Mouse (Mus musculus): Measurements from ENCODE around the gene Setdb2.
"Not testable (repeated sequence)": the region's sequence is repeated elsewhere in the genome, so short reads cannot be mapped to it uniquely, and the experiment has no call there.

Setdb2 gene

DNA sequence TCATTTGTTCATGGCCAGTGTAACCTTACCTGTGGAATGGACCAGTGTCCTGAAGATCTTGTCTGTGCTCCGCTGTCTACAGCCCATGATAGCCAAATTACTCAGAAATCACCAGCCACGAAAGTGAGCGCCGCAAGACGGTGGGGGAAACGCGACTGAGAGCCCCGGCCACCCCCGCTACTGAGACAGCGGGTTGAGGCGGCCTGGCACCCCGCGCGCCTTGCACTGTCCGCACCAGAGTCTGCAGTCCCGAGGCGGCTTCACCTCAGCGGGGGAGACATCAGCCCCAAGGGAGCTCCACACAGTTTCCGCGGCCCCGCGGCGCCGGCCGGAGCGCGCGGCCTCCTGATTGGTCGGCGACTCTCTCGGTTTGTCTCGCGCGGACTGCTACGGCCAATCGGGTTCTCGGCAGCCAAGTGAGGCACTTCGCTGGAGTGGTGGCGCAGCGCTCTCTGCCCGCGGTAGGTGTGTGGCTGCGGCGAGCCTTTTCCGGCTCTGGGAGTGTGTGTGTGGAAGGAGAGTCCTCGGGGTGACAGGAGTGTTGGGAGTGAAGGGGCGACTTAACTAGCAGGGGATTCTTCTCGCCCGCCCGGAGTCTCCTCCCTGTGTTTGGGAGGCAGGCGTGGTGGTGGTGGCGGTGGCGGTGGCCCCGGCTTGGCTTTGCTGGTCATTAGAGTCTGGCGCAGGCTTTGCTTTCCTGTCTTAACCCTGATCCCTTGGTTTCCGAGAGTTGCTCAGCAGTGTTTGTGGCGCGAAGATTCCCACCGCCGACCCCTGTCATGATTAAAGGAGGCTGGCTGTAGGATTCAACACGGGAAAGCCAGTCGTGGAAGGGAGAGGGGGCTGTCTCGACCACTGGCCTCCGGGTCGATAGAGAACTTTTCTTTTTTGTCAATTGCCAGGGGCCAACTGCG, at the start of gene Setdb2, which contains the start of gene Cab39l:
Gene Setdb2 (minus strand): TSS at position 327 of the 914 bp plus-strand sequence.
Gene Cab39l (plus strand): TSS at position 415 of the 914 bp plus-strand sequence.
- DNase-seq (ENCODE audit: low spot score) = peak; percentile 95

DNA sequence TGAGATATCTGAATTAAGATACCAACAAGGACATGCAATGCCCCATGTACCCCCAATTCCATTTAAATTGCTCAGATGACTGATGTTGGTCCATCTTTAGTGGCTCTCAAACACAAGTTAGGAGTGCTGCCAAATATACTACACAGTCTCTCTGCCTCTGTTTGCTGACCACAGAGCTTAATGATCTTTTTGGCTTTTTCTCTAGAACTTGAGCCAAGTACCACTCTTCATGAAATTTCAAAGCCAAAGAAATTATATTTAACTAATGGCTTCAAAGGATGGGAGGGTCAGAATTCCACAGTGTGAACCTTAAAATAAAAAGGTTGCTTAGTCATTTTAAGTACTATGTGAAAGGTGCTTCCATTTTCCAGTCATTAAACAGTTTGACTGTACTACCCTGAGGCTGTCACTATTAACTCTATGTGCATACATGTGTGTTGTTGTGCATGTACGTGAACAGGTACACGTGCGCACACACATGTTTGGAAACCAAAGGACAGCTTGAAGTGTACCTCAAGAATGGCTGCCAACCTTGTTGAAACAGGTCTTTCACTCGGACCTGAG, 44.6 kb upstream of the Setdb2 start:
- no peak for DNase-seq (ENCODE audit: low spot score)

DNA sequence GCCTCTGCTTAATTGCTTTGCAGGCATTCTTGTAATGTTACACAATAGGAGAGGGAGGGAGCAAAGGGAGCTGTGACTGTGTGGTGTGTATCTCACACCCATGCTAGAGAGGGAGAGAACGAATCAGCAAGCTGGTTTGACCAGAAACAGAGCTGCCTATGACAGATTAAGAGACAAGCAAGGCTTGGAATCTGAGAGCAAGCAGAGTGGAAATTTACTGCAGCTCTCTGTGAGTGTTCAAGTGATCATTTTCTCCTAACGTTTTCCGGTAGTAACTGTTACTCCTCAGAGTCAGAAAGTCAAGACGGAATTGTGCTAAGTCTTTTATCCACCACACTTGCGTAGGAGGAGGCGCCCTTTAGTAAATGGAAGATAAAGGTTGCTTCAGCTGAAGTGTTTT, 38.0 kb upstream of the Setdb2 start:
- DNase-seq (ENCODE audit: low spot score) = peak; percentile 53

DNA sequence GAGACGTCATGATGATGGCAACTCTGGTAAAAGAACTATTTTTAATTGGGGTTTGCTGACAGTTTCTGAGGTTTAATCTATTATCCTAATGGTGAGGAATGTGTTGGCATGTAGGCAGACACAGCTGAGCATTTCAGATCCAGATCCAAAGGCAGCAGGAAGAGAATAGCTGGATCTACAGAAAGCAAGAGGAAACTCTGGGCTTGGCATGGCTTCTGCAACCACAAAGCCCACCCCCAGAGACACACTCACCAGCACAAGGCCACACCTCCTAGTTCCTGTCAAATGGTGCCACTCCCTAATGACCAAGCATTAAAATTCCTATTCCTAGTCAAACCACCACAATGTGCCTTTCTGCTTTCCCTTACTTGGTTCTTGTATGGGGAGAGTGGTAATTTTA, 30.1 kb upstream of the Setdb2 start:
- no peak for DNase-seq (ENCODE audit: low spot score)

DNA sequence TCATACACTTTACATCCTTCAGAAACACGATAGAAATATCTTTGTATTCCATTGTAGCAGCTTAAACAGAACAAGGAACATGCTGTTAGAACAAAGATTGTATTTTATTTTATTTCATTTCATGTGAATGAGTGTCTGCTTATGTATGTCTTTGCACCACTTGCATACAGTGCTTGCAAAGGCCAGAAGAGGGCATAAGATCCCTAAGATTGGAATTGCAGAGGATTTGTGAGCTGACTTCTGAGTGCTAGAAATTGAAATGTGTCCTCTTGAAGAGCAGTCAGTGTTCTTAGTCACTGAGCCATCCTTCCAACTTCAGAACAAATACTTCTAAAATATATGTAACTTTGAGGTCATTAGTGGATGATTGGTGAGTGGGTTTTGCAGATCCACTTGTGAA, 27.1 kb upstream of the Setdb2 start:
- DNase-seq (ENCODE audit: low spot score) = peak; percentile 25

DNA sequence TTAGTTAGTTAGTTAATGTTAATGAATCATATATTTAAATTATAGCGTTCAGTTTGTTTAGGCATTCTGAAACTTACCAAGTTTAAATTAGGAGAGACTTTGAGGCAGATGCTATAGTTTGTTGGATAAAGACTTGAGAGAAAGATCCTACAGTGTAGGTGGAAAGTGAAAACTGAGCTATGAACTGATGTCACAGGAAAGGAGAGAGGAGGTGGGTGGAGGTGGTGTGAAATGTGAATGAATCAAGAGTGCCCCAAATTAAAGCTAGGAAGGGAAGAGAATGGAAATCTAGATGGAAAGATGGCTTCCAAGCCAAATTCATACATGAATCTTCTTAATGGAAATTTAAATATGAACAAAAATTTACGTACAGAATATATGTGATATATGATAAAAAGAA, 25.8 kb upstream of the Setdb2 start:
- no peak for DNase-seq (ENCODE audit: low spot score)

DNA sequence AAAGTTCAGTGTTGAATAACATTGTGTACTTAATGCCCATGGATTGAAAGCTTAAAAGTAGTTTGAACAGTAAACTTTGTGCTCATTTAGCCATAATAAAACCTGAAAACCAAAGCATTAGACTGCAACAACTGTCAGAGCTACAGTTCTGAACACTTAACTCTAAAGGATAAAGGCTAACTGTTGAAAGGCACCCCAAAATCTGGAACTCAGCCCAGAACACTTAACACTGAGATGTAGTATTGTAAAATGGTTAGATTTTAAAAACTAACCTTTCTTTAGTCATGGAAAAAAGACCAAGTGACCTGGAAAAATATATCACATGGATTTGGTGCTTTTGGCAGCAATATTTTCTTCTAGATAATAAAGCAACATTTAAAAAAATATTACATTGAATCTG, 7.3 kb upstream of the Setdb2 start:
- DNase-seq (ENCODE audit: low spot score) = no peak

DNA sequence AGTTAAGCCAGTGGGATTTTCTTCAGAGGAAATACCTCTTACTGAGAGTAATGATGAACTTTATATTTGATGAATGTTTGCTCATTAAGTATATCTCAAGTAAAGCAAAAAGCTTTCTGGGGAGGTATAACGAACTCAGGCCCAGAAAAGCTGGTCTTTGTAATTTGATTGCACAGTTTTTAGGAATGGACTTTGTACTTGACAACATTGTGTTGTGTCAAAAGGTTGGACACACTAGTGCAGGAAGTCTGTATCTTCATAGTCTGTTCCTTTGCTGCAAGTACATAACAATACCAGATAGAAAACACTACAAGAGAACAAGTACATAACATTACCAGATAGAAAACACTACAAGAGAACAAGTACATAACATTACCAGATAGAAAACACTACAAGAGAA, 4.7 kb upstream of the Setdb2 start:
- DNase-seq (ENCODE audit: low spot score) = no peak

DNA sequence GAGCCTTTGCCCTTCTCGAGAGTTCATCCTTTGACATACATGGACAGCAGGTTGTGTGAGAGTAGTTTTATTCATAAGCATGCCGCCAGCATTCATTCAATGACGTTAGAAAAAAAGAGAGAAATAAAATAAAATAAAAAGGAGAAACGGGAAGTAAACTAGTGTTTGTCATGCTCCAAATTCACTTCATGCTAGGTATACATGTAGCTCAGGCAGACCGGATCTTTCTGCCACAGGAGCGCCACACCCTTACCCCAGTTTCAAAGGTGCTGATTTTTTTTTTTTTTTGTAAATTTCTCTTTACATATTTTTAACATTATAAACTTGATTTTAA, 755 bp upstream of the Setdb2 start:
- no peak for DNase-seq (ENCODE audit: low spot score)

DNA sequence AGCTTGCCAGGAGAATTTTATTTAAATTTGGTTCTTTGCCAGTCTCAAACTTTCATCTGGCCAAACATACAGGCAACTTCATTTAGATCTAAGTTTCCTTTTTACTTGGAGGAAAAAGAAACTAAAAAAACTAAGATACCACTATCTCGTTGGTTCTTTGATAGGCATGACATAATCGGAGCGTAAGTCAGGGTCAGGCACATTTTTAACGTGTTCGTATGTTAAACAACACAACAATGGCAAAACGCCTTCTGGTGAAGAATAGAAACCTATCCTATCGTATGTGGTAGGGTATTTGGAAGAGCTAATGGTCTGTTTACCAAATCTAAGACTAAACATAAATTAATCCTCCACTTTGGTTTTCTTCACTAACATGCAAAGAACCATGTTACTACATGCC, 645 bp downstream of the Setdb2 start:
- no peak for DNase-seq (ENCODE audit: low spot score)

DNA sequence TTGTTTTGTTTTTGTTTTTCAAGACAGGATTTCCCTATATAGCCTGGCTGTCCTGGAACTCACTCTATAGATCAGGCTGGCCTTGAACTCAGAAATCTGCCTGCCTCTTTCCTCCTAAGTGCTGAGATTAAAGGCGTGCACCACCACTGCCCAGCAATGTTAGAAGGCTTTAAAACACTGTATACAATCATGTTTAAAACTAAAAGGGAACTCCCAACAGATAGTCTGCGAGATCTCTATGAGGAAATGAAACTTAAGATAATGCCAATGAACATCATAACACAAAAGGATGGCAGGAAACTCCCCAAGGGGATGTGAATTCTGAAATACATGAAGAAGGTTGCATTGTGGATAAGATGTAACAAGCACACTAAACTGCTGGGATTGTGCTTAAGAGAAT, 2.2 kb downstream of the Setdb2 start:
- no peak for DNase-seq (ENCODE audit: low spot score)

DNA sequence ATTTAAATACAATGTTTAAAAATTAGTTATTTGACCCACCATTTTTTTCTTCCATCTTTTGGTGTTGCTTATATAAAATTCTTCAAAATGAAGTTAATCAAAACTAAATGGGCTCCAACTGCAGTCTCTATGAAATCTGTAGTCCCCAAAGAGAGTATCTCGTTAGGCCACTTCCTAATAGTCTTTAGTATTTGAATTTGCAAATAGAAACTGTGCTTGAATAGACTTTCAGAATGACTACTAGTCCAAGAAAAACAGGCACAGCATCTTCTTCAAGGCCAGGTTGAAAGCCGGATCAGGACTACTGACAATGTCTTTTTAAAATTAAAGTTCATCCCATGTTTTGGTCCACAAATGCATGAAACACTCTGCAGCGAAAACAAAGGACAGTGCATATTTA, 3.3 kb downstream of the Setdb2 start:
- no peak for DNase-seq (ENCODE audit: low spot score)

DNA sequence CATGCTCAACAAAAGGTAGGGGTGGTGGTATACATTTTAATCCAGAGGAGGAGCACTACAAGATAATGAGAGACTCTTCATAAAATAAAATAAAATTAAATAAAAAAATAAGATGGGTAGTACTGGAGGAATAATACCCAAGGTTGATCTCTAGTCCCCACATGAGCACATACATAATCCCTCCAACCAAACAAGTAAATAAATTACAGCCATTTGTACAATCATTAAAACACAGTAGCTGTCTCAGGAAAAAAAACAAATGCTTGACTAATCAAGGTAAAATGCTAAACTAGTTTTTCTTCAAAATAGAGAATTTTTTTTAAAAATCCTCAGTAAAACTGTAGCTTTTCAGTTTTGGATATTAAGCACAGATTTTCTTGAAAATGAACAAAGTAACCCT, 5.5 kb downstream of the Setdb2 start:
- DNase-seq (ENCODE audit: low spot score) = no peak

DNA sequence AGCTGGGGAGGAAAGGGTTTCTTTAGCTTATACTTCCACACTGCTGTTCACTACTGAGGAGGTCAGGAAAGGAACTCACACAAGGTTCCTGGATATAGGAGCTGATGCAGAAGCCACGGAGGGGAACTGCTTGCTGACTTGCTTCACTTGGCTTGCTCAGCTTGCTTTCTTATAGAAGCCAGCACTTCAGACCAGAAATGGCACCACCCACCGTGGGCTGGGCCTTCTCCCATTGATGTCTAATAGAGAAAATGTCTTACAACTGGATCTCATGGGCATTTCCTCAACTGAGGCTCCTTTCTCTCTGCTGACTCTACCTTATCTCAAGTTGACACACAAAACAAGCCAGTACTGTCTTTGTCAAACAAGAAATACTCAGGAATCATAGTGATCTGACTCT, 6.8 kb downstream of the Setdb2 start:
- peak; percentile 9 for DNase-seq (ENCODE audit: low spot score)

DNA sequence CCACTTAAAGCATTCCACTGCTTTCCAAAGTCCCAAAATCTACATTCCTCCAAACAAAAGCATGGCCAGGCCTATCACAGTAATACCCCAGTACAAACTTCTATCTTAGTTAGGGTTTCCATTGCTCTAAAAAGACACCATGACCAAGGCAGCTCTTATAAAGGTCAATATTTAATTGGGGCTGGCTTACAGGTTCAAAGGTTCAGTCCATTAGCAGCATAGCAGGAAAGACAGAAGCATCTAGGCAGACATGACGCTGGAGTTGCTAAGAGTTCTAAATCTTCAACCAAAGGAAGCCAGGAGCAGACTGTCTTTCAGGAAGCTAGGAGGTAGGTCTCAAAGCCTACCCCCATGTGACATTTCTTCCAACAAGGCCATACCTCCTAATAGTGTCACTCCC, 10.1 kb downstream of the Setdb2 start:
- DNase-seq (ENCODE audit: low spot score) = no peak

DNA sequence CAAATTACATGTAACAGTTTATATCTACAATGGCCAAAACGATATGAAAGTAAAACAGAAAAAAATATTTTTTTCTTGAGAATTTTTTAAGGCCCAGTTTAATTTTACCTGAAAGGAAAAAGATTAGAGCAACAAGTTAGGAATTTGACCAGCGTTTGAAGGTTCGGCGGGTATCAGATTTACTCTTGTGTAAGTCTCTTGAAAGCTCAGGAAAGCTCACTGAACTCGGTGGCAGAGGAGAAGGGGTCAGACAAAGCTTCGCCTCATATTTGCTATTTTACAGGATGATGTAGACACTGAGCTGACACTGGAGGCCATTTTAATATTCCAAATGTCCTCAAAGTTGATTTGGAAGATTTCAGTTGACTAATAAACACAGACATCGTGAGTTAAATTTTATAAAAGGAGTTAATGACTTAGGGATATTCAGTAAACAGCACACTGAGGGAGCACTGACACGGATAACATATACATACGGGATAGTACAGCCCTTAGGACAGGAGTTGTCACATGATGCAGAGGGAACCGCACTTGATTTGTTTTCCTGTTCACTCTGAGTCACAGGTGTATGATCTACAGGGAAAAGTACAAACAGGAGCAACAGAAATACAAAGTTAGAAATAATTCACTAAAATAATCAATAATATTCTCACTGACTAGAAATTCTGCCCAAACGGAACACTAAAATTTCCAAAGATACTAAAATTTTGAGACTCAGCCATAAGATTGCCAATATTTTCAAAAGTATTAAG, 17.6 kb downstream of the Setdb2 start:
- no peak for DNase-seq (ENCODE audit: low spot score)

DNA sequence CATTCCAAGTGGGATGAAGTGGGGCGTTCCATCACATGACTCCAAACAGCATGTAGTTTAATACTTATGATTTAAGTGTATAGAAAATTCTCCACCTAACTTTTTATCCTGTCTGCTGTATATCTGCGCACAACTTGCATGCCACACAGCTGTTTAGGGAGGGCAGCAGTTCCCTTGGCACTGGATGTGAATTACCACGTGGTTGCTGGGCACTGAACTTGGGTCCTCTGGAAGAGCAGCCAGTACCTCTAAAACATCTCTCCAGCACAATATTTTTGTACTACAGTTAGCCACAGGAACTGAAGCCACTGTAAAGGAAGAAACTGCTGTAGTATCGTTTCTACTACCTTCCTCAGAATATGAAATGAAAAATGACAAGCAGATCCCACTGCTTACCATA, 22.5 kb downstream of the Setdb2 start:
- no peak for DNase-seq (ENCODE audit: low spot score)

DNA sequence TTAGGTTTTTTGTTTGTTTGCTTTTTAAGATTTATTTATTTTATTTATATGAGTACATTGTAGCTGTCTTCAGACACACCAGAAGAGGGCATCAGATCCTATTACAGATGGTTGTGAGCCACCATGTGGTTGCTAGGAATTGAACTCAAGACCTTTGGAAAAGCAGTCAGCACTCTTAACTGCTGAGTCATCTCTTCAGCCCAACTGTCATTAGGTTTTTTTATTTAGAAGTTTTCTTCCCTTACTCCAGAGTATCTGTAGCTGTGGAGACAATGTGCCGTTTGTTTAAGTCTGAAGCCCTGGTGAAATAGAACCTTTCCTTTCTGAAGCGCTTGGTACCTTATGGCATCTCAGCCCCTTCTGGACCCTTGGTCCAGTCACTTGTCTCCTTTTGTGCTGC, 25.7 kb downstream of the Setdb2 start:
- not testable (repeated sequence) for DNase-seq (ENCODE audit: low spot score)

DNA sequence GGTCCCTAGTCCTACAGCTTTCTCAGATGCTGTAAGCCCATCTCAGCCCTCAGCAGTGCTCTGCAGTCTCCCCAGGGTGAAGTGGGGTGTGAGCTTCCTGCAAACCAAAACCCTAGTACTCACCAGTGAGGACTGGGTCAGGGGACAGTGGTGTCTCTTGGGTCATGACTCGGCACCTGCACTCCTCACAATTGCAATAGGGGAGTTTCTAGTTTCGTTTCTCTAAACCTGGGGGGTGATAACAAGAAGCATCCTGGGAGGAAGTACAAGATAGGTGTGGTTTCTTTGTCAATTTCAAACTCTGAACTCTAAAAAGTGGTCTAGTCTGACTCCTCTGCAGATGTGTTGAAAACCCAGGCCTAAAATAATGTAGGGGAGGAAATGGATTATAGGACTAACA, 43.7 kb downstream of the Setdb2 start:
- DNase-seq (ENCODE audit: low spot score) = no peak

DNA sequence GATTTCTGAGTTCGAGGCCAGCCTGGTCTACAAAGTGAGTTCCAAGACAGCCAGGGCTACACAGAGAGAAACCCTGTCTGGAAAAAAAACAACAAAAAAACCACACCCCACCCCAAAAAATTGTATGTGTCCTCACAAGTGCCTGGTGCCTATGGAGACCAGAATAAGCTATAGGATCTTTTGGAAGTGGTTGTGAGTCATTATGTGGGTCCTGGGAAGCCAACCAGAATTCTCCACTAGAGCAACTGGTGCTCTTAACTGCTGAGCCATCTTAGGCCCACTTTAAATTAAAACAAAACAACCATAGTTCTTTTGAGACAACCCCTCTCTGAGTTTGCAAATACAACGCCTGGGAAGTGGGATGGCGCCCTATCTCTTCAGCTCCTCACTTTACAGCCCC, 45.4 kb downstream of the Setdb2 start, which contains the start of gene Phf11c:
Gene Phf11c (minus strand): TSS at position 101 of the 400 bp plus-strand sequence.
- DNase-seq (ENCODE audit: low spot score) = no peak

DNA sequence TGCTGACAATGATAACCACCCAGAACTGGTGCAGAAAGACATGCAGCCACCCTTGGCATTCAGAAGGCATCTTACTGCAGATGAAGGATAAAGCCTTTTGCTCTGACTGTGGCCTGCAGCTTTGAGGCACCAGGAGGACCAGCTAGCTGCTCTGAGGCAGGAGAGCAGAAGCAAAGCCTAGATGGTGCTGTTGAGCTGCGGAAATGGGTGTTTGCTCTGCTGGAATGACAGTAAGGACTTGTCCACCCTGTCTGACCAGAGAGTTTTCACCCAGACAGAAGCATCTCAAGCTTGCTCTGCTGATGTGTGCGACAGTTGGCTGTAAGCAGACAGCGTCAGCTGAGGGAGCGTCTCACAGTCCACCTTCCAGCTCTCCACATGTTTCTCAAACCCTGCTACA, 50.5 kb downstream of the Setdb2 start:
- DNase-seq (ENCODE audit: low spot score) = not testable (repeated sequence)

DNA sequence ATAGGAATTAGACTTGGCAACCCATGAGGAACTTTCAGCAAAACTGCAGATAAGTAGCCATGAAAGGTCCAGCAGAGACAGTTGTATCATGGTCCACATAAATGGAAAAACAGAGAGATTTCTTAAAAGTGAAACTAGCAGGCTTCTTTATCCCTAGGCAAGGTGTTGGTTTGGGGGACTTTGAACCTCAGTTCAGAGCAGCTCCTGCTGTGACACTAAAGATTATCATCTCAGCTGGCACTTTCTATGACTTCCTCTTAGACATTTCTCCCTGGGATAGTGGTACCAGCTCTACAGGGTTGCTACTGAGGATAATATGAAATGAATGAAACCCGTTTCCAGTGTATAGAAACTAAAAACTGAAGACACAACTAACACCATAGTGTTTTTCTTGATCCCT, 51.2 kb downstream of the Setdb2 start:
- no peak for DNase-seq (ENCODE audit: low spot score)

Measured in MN1 (cell line).